Mouse (Mus musculus): ENCODE measurements around the gene Hivep1.

DNA sequence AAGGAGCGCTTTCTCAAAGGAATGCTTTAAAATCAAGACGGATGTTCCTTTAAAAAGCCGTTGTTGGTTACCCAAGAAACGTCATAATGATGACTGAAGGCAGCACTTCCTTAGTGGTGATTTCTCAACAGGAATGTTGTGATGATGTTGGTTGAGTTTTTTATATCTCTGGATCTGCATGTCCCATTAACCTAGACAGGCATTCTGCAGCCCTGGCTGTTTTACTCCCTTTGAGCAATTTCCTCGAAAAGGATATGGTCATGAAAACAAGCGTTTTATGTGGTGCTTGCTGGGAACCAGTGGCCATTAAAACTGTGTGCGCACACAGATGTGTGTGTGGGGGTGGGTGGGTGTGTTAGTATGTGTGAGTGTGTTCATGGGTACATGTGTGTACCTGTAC is 170.6 kb downstream of the Hivep1 start:
- TF ChIP-seq CTCF (IDR thresholded peaks at IDR 0.05; ENCODE audit: low read depth, low read length), result no peak
- TF ChIP-seq POLR2A (IDR thresholded peaks at IDR 0.05; ENCODE audit: borderline replicate concordance, low read depth, low read length), result no peak

Measured in bone marrow macrophage, adult 2 months (primary cell).